Mouse (Mus musculus) layer of hippocampus, adult 18-20 months (tissue): ENCODE measurements around the gene Dennd1b. TPM values are rescaled to one million over a fixed set of nuclear protein-coding genes. Genes with fewer than 3 reads are reported as not detected.

Experiments used
- DNase-seq, 2 experiments: peaks; one replicate each; pipeline ENCODE4 v3.0.0; 2022; ENCODE audit warnings: low spot score in 2 of 2
- long read RNA-seq: library from polyadenylated mRNA; stranded (forward); transcript quantifications from one replicate; pipeline ENCODE4 v2.0.0, GENCODE M21; 2021
- total RNA-seq, 2 experiments: library from RNA; stranded (reverse); gene quantifications; 2 replicates each; pipeline ENCODE4 v1.2.3; 2021

Dennd1b gene
- total RNA-seq = 10 to 100 TPM; 53.1 to 59.4 TPM
- long read RNA-seq, full-length matches to known transcripts = 1 of 4 reads
- long read RNA-seq, partial matches to known transcripts = 1 of 4 reads
- long read RNA-seq, other reads (novel, unspliced or antisense) = 2 of 4 reads

GRCm38 (mm10) chr1:138963161-138963867 lies at the start of gene Dennd1b:
Gene Dennd1b (plus strand): TSS chr1:138963435.
- peak; percentile 50 to 70 for DNase-seq

- no peak for DNase-seq
Measured at GRCm38 (mm10) chr1:138915596-138915995, 47.6 kb upstream of the Dennd1b start.

- DNase-seq = no peak
Measured at GRCm38 (mm10) chr1:138919601-138920000, 43.6 kb upstream of the Dennd1b start.

GRCm38 (mm10) chr1:138920082-138920481 lies 43.2 kb upstream of the Dennd1b start:
- no peak for DNase-seq

GRCm38 (mm10) chr1:138920799-138921198 lies 42.4 kb upstream of the Dennd1b start:
- DNase-seq = no peak

- DNase-seq = no peak
Measured at GRCm38 (mm10) chr1:138922886-138923285, 40.3 kb upstream of the Dennd1b start.

GRCm38 (mm10) chr1:138924282-138924681 lies 39.0 kb upstream of the Dennd1b start:
- no peak for DNase-seq

- peak; percentile 45 to 79 for DNase-seq
Measured at GRCm38 (mm10) chr1:138928671-138929483, 34.4 kb upstream of the Dennd1b start.

- no peak for DNase-seq
Measured at GRCm38 (mm10) chr1:138929985-138930384, 33.2 kb upstream of the Dennd1b start.

- no peak for DNase-seq
Measured at GRCm38 (mm10) chr1:138930856-138931255, 32.4 kb upstream of the Dennd1b start.

- no peak for DNase-seq
Measured at GRCm38 (mm10) chr1:138936169-138936568, 27.1 kb upstream of the Dennd1b start.

GRCm38 (mm10) chr1:138937686-138938370 lies 25.4 kb upstream of the Dennd1b start:
- DNase-seq = no peak

GRCm38 (mm10) chr1:138939579-138940139 lies 23.6 kb upstream of the Dennd1b start:
- DNase-seq = no peak

- no peak for DNase-seq
Measured at GRCm38 (mm10) chr1:138940407-138940806, 22.8 kb upstream of the Dennd1b start.

- DNase-seq = no peak
Measured at GRCm38 (mm10) chr1:138952173-138952572, 11.1 kb upstream of the Dennd1b start.

- DNase-seq = no peak
Measured at GRCm38 (mm10) chr1:138954978-138955377, 8.3 kb upstream of the Dennd1b start.

- DNase-seq = no peak
Measured at GRCm38 (mm10) chr1:138955455-138955854, 7.8 kb upstream of the Dennd1b start.

GRCm38 (mm10) chr1:138956511-138956910 lies 6.7 kb upstream of the Dennd1b start:
- DNase-seq = no peak

- DNase-seq = no peak
Measured at GRCm38 (mm10) chr1:138957111-138957510, 6.1 kb upstream of the Dennd1b start.

- no peak for DNase-seq
Measured at GRCm38 (mm10) chr1:138958863-138959262, 4.4 kb upstream of the Dennd1b start.

GRCm38 (mm10) chr1:138959903-138960483 lies 3.2 kb upstream of the Dennd1b start:
- DNase-seq = no peak
